Mouse (Mus musculus) embryo, embryonic 9.5 days (tissue): Measurements from ENCODE around the gene Omt2b.
"Not testable (repeated sequence)": the region's sequence is repeated elsewhere in the genome, so short reads cannot be mapped to it uniquely, and the experiment has no call there.

Experiments used
- DNase-seq: peaks from one replicate; pipeline ENCODE4 v3.0.0-alpha.2; 2017; ENCODE audit errors: extremely low spot score

Omt2b gene

GRCm38 (mm10) chr9:78327289-78327688 lies at the start of gene Omt2b:
Omt2b (plus strand) TSS chr9:78327589.
- not testable (repeated sequence) for DNase-seq

GRCm38 (mm10) chr9:78282002-78282711 lies 45.2 kb upstream of the Omt2b start:
- not testable (repeated sequence) for DNase-seq

GRCm38 (mm10) chr9:78289063-78289462 lies 38.3 kb upstream of the Omt2b start:
- not testable (repeated sequence) for DNase-seq

- not testable (repeated sequence) for DNase-seq
Observed at GRCm38 (mm10) chr9:78289723-78290122, 37.7 kb upstream of the Omt2b start, which contains the start of gene Gm10639. Gm10639 (plus strand) TSS chr9:78289923.

- not testable (repeated sequence) for DNase-seq
Observed at GRCm38 (mm10) chr9:78292462-78292861, 34.9 kb upstream of the Omt2b start.

GRCm38 (mm10) chr9:78293683-78294082 lies 33.7 kb upstream of the Omt2b start:
- not testable (repeated sequence) for DNase-seq

GRCm38 (mm10) chr9:78294781-78295180 lies 32.6 kb upstream of the Omt2b start:
- not testable (repeated sequence) for DNase-seq

GRCm38 (mm10) chr9:78296089-78296488 lies 31.3 kb upstream of the Omt2b start:
- DNase-seq: peak; percentile 64

- DNase-seq: no peak
Observed at GRCm38 (mm10) chr9:78298232-78298631, 29.2 kb upstream of the Omt2b start.

- not testable (repeated sequence) for DNase-seq
Observed at GRCm38 (mm10) chr9:78299143-78299542, 28.2 kb upstream of the Omt2b start.

GRCm38 (mm10) chr9:78308122-78308521 lies 19.3 kb upstream of the Omt2b start:
- not testable (repeated sequence) for DNase-seq

- DNase-seq: no peak
Observed at GRCm38 (mm10) chr9:78314696-78315095, 12.7 kb upstream of the Omt2b start, which contains the start of gene Omt2a. Omt2a (minus strand) TSS chr9:78314796.

- peak; percentile 13 for DNase-seq
Observed at GRCm38 (mm10) chr9:78319499-78319898, 7.9 kb upstream of the Omt2b start.

GRCm38 (mm10) chr9:78337050-78337449 lies 9.7 kb downstream of the Omt2b start:
- not testable (repeated sequence) for DNase-seq

- peak; percentile 51 for DNase-seq
Observed at GRCm38 (mm10) chr9:78340324-78340723, 12.9 kb downstream of the Omt2b start.

- DNase-seq: not testable (repeated sequence)
Observed at GRCm38 (mm10) chr9:78342494-78342893, 15.1 kb downstream of the Omt2b start.

- not testable (repeated sequence) for DNase-seq
Observed at GRCm38 (mm10) chr9:78343055-78343454, 15.7 kb downstream of the Omt2b start.

- DNase-seq: not testable (repeated sequence)
Observed at GRCm38 (mm10) chr9:78345235-78345634, 17.8 kb downstream of the Omt2b start.

GRCm38 (mm10) chr9:78347004-78347403 lies 19.6 kb downstream of the Omt2b start:
- DNase-seq: no peak

- not testable (repeated sequence) for DNase-seq
Observed at GRCm38 (mm10) chr9:78348206-78349004, 21.0 kb downstream of the Omt2b start.

GRCm38 (mm10) chr9:78349141-78349540 lies 21.8 kb downstream of the Omt2b start:
- not testable (repeated sequence) for DNase-seq

- not testable (repeated sequence) for DNase-seq
Observed at GRCm38 (mm10) chr9:78350007-78350406, 22.6 kb downstream of the Omt2b start.
